Mouse (Mus musculus) lung, postnatal 0 days (tissue): ENCODE data around the gene Ccm2.

Experiments
- CTCF ChIP-seq: IDR thresholded peaks from 2 replicates; pipeline ENCODE4 v1.5.1; 2016; ENCODE audit warnings: antibody characterized with exemption, mild to moderate bottlenecking
- EP300 ChIP-seq: IDR thresholded peaks from 2 replicates; pipeline ENCODE4 v1.6.1; 2016; ENCODE audit warnings: antibody characterized with exemption, mild to moderate bottlenecking, control low read depth

DNA sequence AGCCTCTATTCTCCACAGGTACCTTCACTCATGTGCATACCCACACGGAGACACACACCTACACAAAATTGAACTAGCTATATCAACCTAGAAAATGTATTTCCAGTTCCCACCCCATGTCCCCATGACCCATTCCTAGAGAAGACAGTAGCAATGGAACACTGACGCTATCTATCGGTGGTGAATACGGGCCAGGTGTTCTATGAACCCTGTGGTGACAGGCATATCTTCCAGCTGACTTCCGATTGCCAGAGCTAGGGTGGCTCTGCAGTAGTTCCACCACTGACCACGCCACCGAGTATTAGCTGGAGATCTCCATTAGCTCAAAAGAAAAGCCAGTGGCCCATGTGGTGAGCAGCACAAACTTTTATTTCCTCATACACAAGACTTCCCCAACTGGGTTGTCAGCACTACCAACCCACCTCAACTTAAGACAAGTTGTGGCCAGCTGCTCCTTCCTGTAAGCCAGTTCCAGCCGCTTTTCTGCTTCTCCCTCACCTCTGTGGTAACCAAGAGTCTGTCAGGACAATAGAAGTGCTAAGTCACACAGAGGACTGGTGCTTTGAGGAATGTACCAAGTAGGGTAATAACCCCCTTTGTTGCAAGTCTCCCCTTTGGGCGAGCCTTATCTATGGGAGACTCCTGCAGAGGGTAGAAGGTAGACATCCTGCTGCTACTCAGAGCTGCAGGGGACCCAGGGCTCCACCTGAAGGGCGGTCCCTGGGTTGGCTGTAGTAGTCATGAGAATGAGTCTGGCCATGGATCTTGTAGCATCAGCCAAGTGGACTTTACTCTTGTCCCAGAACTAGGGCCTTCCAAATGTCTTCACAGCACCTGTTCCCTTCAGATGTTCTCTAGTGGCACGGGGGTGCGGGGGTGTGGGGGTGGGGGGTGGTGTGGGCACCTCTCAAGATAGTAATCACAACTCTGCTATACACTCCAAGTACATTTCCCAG lies 68.8 kb downstream of the Ccm2 start:
- TF ChIP-seq CTCF (no peak), EP300 (no peak)
